ENCODE assay signal across 9 mouse cellular contexts in genomic region chrX:66652455-66653144, GRCm38 (mm10). TPM values are rescaled to one million over a fixed set of nuclear protein-coding genes. Genes with fewer than 3 reads are reported as not detected.
A peak's percentile ranks its signal among the peaks of the same experiment; 100 is the strongest.
DNase-seq lines count a peak whose midpoint lies in the region; ATAC-seq and TF ChIP-seq lines count a peak whose summit lies in the region.
"Had no signal": no experiment of that assay in that cellular context is flagged by ENCODE, and none has a peak within 500 bp of the region (broad histone marks: within the 10 kb centered on the region; RNA-seq: fewer than 3 reads in every experiment).

No protein-coding gene starts in this region.

- no peaks in the 10 kb centered on the region for H3K4me1 ChIP-seq in kidney, embryonic 15.5 days
- 0 out of 2 replicates have a peak, but pooled peaks cover 3% of the 10 kb centered on the region for H3K4me1 ChIP-seq in embryonic facial prominence, embryonic 10.5 days
- H3K4me1 ChIP-seq in kidney, postnatal 0 days (replicated peaks; ENCODE audit: insufficient read depth, low read length): no peaks in the 10 kb centered on the region
- peaks cover 4% of the 10 kb centered on the region; the same call in 1 of the 2 replicates for H3K4me1 ChIP-seq in limb, embryonic 15.5 days

- H3K4me2 ChIP-seq in kidney, embryonic 15.5 days: peak overlapping the region; percentile 62
- H3K4me2 ChIP-seq in kidney, postnatal 0 days (ENCODE audit: low read length): peak overlapping the region; percentile 63
- H3K4me2 ChIP-seq in limb, embryonic 15.5 days: peak overlapping the region; percentile 49

- H3K9me3 ChIP-seq in kidney, embryonic 15.5 days (replicated peaks): no peaks in the 10 kb centered on the region
- H3K9me3 ChIP-seq in embryonic facial prominence, embryonic 10.5 days: no peaks in the 10 kb centered on the region
- H3K9me3 ChIP-seq in kidney, postnatal 0 days (replicated peaks; ENCODE audit: low read length): no peaks in the 10 kb centered on the region
- no peaks in the 10 kb centered on the region for H3K9me3 ChIP-seq in limb, embryonic 15.5 days

- TF ChIP-seq CTCF in kidney, postnatal 0 days (IDR thresholded peaks at IDR 0.05; ENCODE audit: low read depth): no peak

- ATAC-seq in kidney, embryonic 15.5 days (replicated peaks; ENCODE audit: low FRiP score): peak; percentile 91
- no peak; the same call in 1 of the 2 replicates for ATAC-seq in kidney, postnatal 0 days (replicated peaks; ENCODE audit: low FRiP score, low read depth)
- ATAC-seq in limb, embryonic 15.5 days (ENCODE audit: insufficient number of reproducible peaks, low FRiP score, low TSS enrichment, low read depth): no peak
- no peak for ATAC-seq in megakaryocyte-erythroid progenitor cell, adult 5-6 weeks (replicated peaks; ENCODE audit: low FRiP score, low TSS enrichment, poor library complexity, severe bottlenecking)

- H3K27me3 ChIP-seq in kidney, embryonic 15.5 days: peaks cover 15% of the 10 kb centered on the region; the same call in 1 of the 2 replicates
- H3K27me3 ChIP-seq in embryonic facial prominence, embryonic 10.5 days (replicated peaks; ENCODE audit: low read depth, poor library complexity, severe bottlenecking): peaks cover 44% of the 10 kb centered on the region
- no peaks in the 10 kb centered on the region for H3K27me3 ChIP-seq in kidney, postnatal 0 days (ENCODE audit: insufficient read depth, low read length)
- peaks cover 4% of the 10 kb centered on the region for H3K27me3 ChIP-seq in limb, embryonic 15.5 days

- H3K4me3 ChIP-seq in kidney, embryonic 15.5 days (replicated peaks): peak overlapping the region; percentile 42
- H3K4me3 ChIP-seq in embryonic facial prominence, embryonic 10.5 days: peak overlapping the region; percentile 55
- H3K4me3 ChIP-seq in kidney, postnatal 0 days (replicated peaks; ENCODE audit: low read depth, low read length): peak overlapping the region; percentile 31
- peak overlapping the region; percentile 39 for H3K4me3 ChIP-seq in limb, embryonic 15.5 days

- H3K9ac ChIP-seq in kidney, embryonic 15.5 days: no peak overlapping the region
- no peak overlapping the region for H3K9ac ChIP-seq in kidney, postnatal 0 days (ENCODE audit: low read depth, low read length)
- H3K9ac ChIP-seq in limb, embryonic 15.5 days: no peak overlapping the region

- no peaks in the 10 kb centered on the region for H3K36me3 ChIP-seq in kidney, embryonic 15.5 days
- H3K36me3 ChIP-seq in embryonic facial prominence, embryonic 10.5 days (replicated peaks): no peaks in the 10 kb centered on the region
- no peaks in the 10 kb centered on the region for H3K36me3 ChIP-seq in kidney, postnatal 0 days (ENCODE audit: insufficient read depth, low read length)
- H3K36me3 ChIP-seq in limb, embryonic 15.5 days: no peaks in the 10 kb centered on the region

- DNase-seq in kidney, adult 8-10 months: no peak
- peak; percentile 66 for DNase-seq in embryonic facial prominence, embryonic 10.5 days (ENCODE audit: low spot score)
- DNase-seq in heart, adult 18-20 months: peak; percentile 24 to 34
- peak; percentile 40 for DNase-seq in kidney, postnatal 0 days (ENCODE audit: low spot score)
- peak; percentile 66 to 74 for DNase-seq in right cerebral cortex, adult 2 months (ENCODE audit: low spot score in 2 of 2)

- WGBS in kidney, embryonic 15.5 days: 9% methylated on average over 20 of the region's 21 CpGs
- WGBS in embryonic facial prominence, embryonic 10.5 days: 16% methylated on average over 21 of the region's 21 CpGs
- WGBS in kidney, postnatal 0 days: 13% methylated on average over 21 of the region's 21 CpGs
- WGBS in limb, embryonic 15.5 days: 12% methylated on average over 21 of the region's 21 CpGs

- H3K27ac ChIP-seq in kidney, embryonic 15.5 days: no peak overlapping the region
- H3K27ac ChIP-seq in embryonic facial prominence, embryonic 10.5 days (replicated peaks): no peak overlapping the region; the same call in 1 of the 2 replicates
- H3K27ac ChIP-seq in kidney, postnatal 0 days: no peak overlapping the region
- no peak overlapping the region for H3K27ac ChIP-seq in limb, embryonic 15.5 days

RNA-seq across cellular contexts. Expression of gene Slitrk2, which starts 3.5 kb away (rescaled TPM):
- polyA plus RNA-seq in kidney, embryonic 15.5 days (2015; fragmentation: Nextera tagmentation; extraction: Ambion mirVana): 0.71 and 0.74 TPM in 2 replicates
- 1.7 and 2.3 TPM in 2 replicates for polyA plus RNA-seq in embryonic facial prominence, embryonic 10.5 days (2016; fragmentation: Nextera tagmentation; extraction: Ambion mirVana)
- total RNA-seq in heart, adult 18-20 months (2021): under 1 TPM; 0.10 to 0.18 TPM
- 0.29 and 0.36 TPM in 2 replicates for polyA plus RNA-seq in kidney, postnatal 0 days (2015; fragmentation: Nextera tagmentation; extraction: Ambion mirVana)
- polyA plus RNA-seq in limb, embryonic 15.5 days (2015; fragmentation: Nextera tagmentation; extraction: Ambion mirVana): 2.3 and 3.3 TPM in 2 replicates
- not detected in 2 replicates for total RNA-seq in megakaryocyte-erythroid progenitor cell, adult 5-6 weeks (2014; fragmentation: Nextera tagmentation)
- total RNA-seq in megakaryocyte-erythroid progenitor cell, adult 5-6 weeks (2017): not detected in 2 replicates
- polyA plus RNA-seq: C2C12 had no signal

Comparison
In these comparisons a context has a peak if more than half of its experiments do, and no peak if none do; other contexts are left out.
1. DNase-seq: peak in embryonic facial prominence, embryonic 10.5 days (single experiment), heart, adult 18-20 months (2 of 2), kidney, postnatal 0 days (single experiment) and right cerebral cortex, adult 2 months (2 of 2); none in kidney, adult 8-10 months (0 of 2).
2. Peak in every context shown above with its lines, with median percentiles within 50 percentile points of each other: H3K4me2 ChIP-seq and H3K4me3 ChIP-seq.